Mouse (Mus musculus) CH12F3 (cell line): ENCODE results near the gene Pou4f1.

ENCODE experiments used
- in situ Hi-C: fragments of 300-500 bp; cut with MboI; formaldehyde crosslinking; loops from 2 replicates; pipeline ENCODE4 v1.14.3; 2020; ENCODE audit warnings: low sequenced_read_pairs

Gene Pou4f1

DNA sequence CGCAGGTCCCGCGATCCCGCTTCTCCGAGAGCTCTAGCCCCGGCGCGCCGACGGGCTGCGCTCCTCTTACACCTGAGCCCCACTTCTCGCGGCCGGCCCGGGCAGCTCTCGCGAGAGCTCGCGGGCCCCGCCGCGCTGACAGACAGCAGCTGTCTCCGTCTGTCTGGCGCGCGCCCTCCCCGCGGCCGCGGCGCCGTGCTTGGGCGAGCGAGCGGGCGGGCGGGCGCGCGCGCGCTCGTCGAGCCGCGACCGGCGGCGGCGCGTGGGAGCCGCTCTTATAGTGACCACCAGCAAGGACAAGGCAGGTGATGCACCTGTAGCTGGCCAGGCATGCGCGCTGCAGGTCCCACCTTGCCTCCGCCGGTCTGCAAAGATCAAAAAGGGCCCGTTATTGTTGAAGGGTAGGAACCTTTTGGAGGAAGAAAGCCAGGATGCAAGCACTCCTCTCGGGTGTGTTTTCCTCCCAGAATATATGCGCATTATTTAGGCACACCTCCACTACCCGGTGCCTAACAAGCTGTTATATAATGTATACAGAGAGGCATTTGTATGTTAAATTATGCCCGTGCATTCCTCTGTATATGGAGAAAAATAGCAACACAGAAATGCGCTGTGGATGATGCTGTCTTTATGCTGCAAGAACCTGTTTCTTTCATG lies at the start of gene Pou4f1:
TSS of gene Pou4f1 (minus strand) at position 34 of the 657 bp plus-strand sequence.
- in situ Hi-C loops, result no loop called here

DNA sequence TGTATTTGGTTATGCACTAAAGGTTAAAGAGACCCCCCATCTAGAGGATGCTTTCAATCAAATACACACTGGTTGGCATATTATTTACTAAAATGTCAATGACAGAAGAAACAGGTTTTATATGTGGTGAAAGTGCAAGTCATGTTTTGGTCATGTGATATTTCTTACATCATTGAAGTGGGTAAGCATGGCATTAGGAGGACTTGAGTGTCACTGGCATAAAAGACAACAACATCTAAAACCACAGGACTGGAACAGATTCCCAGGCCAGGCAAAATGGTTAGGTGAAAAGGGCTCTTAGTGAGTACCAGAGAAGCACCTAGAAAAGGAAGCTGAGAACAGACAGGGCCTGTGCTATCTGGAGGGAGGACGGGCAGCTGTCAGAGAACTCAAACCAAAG lies 43.9 kb upstream of the Pou4f1 start:
- in situ Hi-C loops, result loop anchor here (25.0 kb wide), 1 partner anchor 776 kb away; no protein-coding TSS in a partner anchor

DNA sequence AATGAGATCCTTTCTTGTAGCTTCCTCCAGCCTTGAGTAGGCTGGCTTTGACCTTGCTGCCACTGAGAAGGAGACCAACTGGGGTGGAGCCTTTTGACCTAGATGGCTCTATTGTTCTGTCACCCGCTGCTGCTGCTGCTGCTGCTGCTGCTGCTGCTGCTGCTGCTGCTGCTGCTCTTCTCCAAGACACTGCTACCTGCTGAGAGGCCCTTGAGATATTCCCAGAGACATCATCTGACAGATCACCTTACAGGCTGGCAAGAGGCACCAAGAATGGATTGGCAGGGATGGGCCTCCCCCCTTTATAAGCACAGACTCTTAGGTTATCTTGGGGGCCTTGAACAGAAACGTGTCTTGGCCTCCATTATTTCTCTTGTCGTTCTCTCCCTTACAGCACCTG lies 35.0 kb upstream of the Pou4f1 start:
- in situ Hi-C loops, result loop anchor here (25.0 kb wide), 1 partner anchor 785 kb away; no protein-coding TSS in a partner anchor

DNA sequence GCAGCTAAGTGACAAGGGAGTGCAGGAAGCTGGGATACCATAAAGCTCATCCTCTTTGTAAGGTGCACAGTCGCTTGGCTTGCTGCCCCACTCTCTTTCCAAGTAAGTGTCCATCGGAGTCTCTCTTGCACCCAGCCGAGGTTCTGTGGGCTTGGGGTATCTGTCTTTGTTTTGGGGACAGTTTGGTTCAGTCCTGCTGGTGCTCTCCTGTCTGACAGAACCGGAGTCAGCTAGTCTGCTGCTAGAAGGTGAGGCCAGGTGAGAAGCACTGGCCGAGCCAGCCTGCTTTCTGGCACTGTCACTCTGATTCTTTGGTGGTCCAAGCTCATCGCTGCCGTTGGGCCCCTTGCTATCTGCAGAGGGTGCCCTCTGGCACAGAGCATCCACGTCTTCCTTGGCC lies 12.0 kb upstream of the Pou4f1 start:
- in situ Hi-C loops, result no loop called here

DNA sequence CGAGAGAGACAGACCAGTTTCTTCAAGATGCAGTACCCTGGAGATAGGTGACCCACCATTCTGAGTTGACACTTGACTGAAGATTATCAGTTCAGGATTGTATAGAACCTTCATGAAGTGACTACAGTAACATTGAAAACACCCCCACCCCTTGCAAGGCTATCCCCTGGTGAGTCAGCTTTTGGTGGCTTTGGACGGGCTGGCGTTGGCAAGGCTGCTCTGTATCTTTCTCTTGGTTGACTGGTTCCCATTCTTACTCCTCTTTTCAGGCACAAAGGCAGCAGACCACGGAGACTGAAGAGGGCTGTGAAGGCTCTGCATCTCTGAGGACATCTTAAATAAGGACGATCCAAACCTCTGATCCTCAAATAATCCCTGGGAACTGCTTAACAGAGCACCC lies 10.8 kb upstream of the Pou4f1 start:
- in situ Hi-C loops, result no loop called here

DNA sequence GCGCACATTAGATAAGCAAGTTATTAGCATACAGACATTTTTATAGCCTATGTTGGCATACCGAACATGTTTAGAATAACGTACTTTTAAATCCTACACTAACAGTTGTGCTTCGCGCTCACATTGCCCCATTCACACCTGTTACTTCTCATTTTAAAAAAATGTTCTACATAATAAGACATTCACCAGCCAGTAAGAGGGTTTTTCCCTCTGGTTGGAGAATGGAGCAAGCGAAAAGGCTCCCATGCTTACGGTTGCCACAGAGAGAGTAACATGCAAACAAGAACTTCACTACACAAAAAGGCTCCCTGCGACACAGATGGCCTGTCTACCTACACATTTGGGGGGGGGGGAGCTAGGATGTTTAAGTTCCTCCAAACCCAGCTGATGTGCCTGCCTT lies 9.8 kb upstream of the Pou4f1 start:
- in situ Hi-C loops, result no loop called here

DNA sequence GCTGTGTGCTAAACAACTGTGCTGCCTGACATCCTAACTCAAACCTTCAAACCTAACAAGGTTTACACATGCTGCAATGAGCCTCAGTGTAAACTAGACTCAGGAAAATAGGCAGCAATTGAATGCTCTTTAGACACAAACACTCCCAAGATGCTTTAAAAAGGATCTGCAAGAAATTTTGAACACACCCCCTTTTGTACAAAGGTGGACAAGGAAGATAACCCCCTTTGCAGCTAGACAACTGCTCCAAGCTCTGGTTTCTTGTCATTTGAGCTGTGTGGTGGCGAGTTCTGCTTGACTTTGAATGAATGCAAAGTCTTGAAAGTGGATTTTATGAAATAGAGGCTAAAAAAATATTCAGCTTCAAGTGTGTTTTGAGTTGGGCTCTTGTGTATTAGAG lies 7.6 kb upstream of the Pou4f1 start:
- in situ Hi-C loops, result no loop called here

DNA sequence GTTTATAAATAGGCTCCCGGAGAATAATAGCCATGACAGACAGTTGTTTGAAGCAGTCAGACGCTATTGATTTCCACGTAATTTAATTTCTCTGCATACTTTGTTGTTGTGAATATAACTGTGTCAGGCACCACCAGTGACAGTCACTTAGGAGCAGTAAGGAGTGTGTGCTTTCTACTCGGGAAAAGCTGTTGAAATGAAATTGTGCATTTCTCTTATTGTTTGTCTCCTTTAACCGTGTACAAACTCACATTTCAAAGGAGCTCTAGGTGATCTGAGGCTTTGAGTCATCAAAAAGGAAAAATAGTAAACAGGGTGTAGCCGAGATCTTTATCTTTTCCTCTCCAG lies 798 bp upstream of the Pou4f1 start:
- in situ Hi-C loops, result no loop called here

DNA sequence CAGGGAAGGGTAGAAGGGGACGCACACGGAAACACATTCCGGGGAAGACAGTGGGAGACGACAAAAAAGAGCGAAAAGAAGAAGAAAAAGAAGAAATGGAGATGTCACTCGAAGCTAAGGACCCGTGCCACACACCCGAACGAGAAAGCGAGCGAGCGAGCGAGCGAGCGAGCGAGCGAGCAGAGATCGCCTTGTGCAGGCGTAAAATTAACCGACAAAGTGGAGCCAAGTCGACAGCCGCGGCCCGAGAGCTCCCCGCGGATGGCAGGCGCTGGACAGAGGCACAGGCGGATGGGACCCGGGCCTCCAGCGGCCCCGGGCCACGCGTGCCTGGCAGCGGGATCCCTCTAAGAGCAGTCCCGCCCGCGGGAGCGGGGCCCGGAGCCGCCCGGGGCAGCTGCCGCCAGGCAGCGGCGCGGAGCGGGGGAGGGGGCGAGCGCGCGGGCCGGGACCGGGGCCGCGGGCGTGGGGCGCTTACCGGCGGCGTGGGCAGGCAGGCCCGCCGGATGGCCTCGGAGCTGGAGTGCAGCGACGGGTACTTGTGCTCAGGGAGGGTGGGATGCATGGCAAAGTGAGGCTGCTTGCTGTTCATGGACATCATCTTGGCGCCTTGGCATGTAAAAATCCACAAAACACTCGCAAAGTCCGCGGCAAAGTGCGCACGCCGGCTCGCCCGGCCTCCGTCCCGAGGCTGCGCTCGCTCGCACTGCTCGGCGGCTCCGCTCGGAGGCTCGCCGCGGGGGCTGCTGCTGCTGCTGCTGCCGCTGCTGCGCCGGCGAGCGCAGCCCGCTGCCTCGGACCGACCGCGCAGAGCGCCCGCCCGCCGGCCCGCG lies 450 bp downstream of the Pou4f1 start:
- in situ Hi-C loops, result no loop called here

DNA sequence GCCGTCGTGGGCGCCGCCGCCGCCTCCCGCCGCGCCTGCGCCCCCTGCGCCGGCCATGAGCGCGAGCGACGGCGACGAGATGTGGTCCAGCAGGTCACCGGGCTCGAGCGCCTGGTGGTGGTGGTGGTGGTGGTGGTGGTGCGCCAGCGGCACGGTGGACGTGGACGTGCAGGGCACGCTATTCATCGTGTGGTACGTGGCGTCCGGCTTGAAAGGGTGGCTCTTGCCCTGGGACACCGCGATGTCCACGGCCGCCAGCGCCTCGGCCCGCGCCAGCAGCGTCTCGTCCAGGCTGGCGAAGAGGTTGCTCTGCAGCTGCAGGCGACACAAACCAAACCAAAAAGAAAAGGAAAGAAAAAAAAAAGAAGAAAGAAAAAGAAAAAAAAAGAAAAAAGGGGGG lies 1.2 kb downstream of the Pou4f1 start:
- in situ Hi-C loops, result no loop called here

DNA sequence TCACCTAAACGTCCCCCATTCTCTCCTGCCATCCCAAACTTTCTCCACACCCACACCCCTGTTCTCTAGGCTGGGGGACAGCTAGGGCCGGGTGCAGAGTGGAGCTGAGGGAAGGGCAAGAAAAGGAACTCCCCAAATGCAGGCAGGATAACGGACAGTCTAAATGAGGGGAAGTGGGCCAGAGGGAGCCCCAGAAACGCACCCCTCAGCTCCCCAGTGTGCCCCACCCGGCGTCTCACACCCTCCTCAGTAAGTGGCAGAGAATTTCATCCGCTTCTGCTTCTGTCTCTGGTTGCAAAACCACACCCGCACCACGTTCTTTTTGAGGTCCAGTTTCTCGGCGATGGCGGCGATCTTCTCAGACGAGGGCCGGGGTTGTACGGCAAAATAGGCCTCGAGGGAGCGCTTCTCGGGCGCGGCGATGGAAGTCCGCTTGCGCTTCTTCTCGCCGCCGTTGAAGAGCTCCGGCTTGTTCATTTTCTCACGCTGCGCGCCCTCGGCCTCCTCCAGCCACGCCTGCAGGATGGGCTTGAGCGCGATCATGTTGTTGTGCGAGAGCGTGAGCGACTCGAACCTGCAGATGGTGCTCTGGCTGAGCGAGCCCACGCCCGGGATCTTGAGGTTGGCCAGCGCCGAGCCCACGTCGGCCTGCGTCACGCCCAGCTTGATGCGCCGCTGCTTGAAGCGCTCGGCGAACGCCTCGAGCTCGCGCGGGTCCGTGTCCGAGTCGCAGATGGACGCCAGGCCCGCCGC lies 2.1 kb downstream of the Pou4f1 start:
- in situ Hi-C loops, result no loop called here

DNA sequence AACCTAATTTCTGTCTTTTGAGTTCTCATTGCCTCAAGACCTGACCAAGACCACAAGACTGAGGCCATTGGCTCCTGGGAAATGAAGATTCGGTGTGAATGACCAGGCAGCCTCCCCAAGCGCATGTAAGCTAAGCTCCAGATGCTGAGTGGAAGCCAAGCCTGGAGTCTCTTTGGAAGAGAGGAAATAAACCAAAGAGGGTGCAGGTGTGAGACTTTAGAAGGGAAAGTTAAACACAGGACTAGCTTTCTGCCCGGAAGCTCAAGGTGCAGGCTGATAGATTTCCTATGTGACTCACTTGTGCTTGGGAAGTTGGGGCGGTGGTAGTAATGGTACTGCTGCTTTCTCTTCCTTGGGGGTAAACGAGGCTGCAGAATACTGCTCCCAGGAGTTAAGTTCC lies 3.0 kb downstream of the Pou4f1 start:
- in situ Hi-C loops, result no loop called here

DNA sequence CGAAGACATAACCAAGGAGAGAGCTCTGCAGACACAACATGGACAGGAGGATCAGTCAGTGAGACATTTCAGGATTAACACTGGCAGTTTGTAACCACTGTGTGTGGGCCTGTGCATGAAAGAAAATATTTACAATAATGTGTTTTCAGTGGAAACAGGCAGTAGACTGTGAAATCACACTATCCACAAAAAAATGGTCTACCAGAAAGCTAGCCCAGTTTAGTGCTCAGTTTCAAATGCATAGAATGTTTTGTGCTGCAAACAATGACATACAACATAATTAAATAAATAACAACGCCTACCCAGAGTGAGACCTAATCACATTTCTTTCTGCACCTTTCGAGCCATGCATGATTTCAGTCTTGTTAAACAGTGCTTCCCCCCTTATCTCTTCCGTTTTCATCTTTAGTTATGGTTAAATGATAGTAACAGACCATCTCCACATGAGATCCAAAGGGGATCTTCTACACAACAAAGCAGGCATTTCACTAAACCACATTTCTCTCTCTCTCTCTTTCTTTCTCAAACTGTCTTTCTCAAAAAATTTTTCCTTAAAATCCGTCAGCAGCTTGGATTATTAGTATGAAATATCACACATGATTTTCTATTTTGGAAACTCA lies 4.1 kb downstream of the Pou4f1 start:
- in situ Hi-C loops, result no loop called here

DNA sequence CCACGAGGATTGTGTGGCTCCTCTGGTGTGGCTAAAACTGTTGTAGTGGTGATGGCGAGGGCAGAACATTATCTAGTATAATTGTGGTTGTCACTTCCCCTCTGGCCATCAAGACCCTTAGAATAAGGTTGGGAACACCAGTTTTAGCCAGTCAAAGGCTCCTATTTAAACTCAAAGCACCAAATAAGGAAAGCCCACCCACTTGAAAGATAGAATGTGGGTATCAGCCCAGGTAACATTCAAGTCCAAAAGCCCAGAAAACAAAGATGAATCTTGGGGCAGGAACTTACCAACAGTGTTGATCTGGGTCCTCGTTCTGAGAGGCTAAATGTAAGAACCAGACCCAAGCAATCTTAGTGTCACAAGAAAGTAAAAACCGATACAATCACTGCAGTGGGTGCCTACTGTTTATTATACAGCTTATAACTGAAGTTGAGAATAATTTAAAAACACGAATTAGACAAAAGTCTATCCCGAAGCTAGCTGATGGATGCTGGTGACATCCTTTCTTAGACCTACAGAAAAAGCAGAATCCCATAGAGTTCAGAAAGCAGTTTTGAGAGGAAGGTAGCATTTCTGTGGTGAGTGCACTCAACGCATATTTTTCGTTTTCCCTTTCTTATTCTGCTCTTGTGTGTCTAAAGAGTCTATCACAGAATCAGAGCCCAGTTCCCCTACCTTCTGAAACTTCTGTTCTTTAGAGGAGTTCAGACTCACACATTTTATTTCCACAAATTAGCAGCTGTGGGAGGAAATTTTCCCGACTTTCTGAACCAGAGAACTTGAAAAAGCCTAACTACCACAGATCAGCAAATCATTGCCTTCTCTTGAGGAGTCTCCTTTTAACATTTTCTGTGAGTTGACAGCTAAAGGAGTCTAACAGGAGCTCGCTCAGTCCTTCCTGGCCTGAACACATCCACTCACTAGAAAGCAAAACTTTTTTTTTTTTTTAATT lies 6.2 kb downstream of the Pou4f1 start:
- in situ Hi-C loops, result no loop called here

DNA sequence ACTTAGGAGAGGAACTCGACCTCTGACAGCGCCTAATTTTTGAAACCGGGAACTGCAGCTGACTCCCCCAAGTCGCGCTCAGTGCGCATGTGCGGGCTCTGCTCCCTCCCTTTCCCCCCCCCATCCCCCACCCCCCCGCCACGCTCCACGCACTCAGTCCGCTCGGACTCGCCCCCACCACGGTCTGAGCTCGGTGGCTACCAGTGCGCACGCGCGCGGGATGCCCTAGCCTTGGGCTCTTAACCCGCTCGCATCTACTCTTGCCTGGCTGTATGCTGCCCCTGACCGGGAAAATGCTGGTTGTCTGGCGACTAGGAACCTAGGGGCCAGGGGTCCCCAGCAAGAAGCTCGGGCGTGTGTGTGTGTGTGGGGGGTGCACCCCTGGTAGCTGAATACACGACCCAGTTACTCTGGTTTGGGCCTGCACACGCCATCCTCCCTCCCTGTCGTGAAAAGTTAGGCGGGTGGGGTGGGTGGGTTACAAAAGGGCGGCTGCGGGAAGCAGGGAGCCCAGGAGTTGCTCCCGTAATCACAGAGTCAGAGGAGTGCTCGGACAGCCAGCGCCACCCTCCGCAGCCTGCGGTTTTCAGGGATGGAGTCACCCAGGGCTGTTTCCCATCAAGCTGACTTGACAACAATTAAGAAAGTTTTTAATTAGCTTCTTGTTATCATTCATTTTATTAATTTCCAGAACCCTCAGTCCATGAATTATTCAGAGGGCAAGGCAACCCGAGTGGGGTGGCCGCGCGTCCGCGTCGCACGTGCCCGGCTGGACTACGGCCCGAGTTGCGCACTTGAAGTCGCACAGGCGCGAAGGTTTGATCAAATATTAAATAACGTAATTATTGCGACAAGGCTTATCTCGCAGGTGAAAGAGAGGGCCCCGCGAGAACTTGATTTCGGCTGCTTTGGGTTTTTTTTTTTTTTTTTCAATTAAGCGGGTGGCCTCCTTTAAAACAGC lies 7.2 kb downstream of the Pou4f1 start:
- in situ Hi-C loops, result no loop called here

DNA sequence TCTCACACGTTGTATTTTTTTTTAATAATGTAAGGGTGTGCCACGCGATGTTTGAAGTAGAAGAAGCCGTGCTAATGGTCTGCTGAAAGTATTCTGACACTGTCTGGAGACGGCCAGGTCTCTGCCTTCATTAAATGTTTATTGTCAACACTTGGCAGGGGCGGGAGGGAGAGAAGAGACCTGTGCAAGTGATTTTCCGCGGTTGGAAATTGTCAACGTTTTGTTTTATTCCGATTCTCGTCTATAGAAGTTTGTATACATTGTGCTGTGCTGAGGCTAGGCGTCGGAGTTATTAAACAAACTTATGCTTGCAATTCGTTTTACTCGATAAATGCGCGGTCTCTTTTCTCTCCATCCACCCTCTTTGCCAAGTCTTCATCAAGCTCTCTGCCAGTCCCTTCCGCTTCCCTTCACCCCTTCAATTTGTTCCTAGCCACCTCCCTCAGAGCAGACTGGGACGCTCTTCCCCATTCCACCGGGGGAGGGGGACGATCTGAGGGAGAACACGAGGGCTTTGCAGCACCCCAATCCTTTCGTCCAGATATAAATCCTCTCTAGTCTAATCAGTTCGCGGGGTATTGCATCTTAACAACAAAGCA lies 8.2 kb downstream of the Pou4f1 start:
- in situ Hi-C loops, result no loop called here

DNA sequence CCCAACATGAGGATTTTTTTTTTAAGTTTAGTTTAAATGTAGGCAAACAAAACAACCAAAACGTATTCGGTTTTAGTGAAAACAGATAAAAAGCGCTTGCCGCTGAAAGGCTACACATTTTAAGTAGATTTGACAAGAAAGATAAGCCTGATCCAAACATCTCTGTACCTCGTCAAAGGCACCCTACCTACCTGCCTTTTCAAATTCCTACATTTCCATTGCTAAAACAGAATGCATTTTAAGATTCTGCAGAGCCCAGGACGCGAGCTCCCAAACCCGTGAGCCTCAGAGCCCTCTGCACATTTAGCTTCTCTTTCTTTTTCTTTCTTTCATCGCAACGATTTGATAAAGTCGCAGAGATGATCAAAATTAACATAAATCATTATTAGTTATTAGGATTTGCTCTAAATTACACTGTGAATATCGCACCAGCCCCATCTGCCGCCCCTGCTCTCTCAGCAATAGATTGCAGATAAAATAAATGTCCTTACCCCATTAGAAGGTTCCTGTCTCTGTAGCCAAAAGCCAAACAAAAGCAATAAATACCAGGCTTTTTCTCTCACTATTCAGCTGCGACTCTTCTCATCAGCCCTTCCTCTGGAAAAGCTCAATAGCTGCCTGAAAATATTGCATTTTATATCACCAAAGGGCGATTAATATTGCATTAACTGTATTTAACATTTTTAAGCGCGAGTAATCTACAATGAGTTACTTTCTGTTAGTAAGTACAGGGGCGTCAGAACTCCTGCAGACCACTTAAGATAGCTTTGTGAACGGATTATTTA lies 8.9 kb downstream of the Pou4f1 start:
- in situ Hi-C loops, result no loop called here
